Mouse (Mus musculus): ENCODE data around the gene Fance. TPM values are rescaled to one million over a fixed set of nuclear protein-coding genes. Genes with fewer than 3 reads are reported as not detected.
"Not testable (repeated sequence)": the region's sequence is repeated elsewhere in the genome, so short reads cannot be mapped to it uniquely, and the experiment has no call there.

Fance gene
- polyA plus RNA-seq, 1 experiment from 2014 or later: 36.0 TPM

DNA sequence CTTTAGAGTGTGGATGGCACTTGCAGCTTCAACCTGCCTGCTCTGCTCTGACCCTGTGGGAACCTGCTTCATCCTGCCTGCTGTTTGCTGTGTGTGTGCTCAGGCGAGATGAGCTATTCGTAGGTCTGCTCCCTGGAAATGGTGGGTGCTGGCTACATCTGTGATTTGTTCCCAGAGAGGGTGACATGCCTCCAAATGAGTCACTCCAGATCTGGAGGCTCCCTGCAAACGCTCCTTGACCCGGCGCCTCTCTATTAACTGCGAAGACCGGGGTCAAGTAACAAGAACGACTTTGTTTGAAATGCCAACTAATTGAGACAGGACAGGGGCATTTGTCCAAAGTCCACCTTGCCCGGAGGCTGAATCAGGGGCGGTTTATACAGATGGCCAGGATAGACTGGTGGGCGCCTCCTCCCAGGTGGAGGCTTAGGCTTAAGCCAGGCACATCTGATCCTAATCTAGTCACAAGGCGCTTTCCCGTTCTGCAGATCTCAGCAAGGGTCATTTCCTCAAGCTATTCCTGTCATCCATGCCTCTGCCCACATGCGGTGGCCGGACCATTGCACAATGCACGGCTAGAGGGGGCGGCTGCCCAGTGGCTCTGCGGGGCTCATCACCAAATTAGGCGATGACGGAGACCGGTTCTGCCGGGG is 14.5 kb downstream of the Fance start:
- H3K9ac ChIP-seq: peak overlapping the region; percentile 70
- peaks cover 62% of the 10 kb centered on the region for H3K36me3 ChIP-seq
- 2% methylated on average over 22 of the region's 22 CpGs for WGBS
- ATAC-seq (ENCODE audit: low FRiP score, low read depth): no peak; the same call in 1 of the 2 replicates
- peaks cover 35% of the 10 kb centered on the region for H3K4me1 ChIP-seq
- H3K9me3 ChIP-seq: peaks cover 8% of the 10 kb centered on the region; the same call in 1 of the 2 replicates
- H3K4me3 ChIP-seq: peak overlapping the region; percentile 97
- peak overlapping the region; percentile 95 for H3K27ac ChIP-seq
- H3K4me2 ChIP-seq (replicated peaks): peak overlapping the region; percentile 94
- no peaks in the 10 kb centered on the region for H3K27me3 ChIP-seq

DNA sequence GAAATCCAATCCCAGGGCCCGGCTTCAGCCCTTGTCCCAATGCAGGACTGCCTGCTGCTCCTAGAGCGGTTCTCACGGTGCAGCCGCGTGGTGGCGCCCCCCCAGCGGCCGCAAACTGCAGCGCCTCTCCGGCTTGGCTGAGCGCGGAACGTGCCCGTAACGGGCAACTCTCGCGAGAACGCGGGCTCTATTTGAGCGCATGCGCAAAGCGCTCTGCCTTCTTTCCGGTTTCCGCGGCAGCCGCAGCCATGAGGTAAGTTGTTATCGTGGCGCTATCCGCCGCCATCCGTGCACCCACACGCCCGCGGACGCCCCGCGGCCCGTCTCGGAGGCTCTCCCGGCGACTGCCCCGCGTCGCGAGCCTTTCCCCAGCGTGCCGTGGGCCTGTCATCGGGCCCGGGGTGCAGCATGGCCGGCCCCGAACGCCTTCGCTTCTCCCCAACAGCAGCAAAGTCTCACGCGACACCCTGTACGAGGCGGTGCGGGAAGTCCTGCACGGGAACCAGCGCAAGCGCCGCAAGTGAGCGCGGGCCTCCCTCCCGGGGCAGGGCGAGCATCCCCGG is 15.1 kb downstream of the Fance start, which contains the start of gene Rpl10a:
Gene Rpl10a (plus strand): TSS at position 106 of the 563 bp plus-strand sequence.
- Histone ChIP-seq H3K27ac (peak within 1 kb of the TSS; percentile 95), H3K4me2 (replicated peaks) (peak within 1 kb of the TSS; percentile 94), H3K9ac (peak within 1 kb of the TSS; percentile 100), H3K9me3 (peaks cover 8% of the 10 kb centered on the region; the same call in 1 of the 2 replicates), H3K4me1 (peaks cover 41% of the 10 kb centered on the region), H3K4me3 (peak within 1 kb of the TSS; percentile 97), H3K27me3 (no peaks in the 10 kb centered on the region), H3K36me3 (peaks cover 68% of the 10 kb centered on the region)
- peak; percentile 89 for ATAC-seq (ENCODE audit: low FRiP score, low read depth)
- WGBS: under 1% methylated on average over 67 of the region's 67 CpGs

DNA sequence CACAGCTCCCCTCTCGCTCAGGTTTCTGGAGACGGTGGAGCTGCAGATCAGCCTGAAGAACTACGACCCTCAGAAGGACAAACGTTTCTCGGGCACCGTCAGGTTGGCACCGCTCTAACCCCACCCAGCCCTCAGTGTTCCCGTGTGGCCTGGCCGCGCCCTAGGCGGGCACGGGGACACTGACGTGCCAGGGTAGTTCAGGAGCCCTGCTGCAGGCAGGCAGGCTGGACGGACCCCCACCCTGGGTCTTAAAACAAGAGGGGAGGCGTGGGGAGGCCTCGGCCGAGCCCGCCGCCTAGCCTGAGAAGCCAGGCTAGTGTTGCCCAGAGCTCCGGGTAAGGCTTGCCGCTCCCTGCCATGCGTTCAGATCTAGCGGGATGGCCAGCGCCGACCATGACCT is 15.6 kb downstream of the Fance start:
- Histone ChIP-seq H3K27ac (peak overlapping the region; percentile 95), H3K4me3 (peak overlapping the region; percentile 97), H3K4me2 (replicated peaks) (peak overlapping the region; percentile 94), H3K4me1 (peaks cover 46% of the 10 kb centered on the region), H3K9me3 (peaks cover 8% of the 10 kb centered on the region; the same call in 1 of the 2 replicates), H3K36me3 (peaks cover 69% of the 10 kb centered on the region), H3K27me3 (no peaks in the 10 kb centered on the region), H3K9ac (peak overlapping the region; percentile 100)
- ATAC-seq (ENCODE audit: low FRiP score, low read depth): 0 out of 2 replicates have a peak, but pooled peaks have one; percentile 0
- WGBS: under 1% methylated on average over 25 of the region's 25 CpGs

- Histone ChIP-seq H3K27me3 (no peaks in the 10 kb centered on the region), H3K4me3 (peak overlapping the region; percentile 97), H3K9ac (peak overlapping the region; percentile 100), H3K4me1 (peaks cover 47% of the 10 kb centered on the region), H3K27ac (peak overlapping the region; percentile 95), H3K4me2 (replicated peaks) (peak overlapping the region; percentile 94), H3K36me3 (peaks cover 69% of the 10 kb centered on the region), H3K9me3 (0 out of 2 replicates have a peak, but pooled peaks cover under 1% of the 10 kb centered on the region)
- 4% methylated on average over 4 of the region's 4 CpGs for WGBS
- ATAC-seq (ENCODE audit: low FRiP score, low read depth): no peak
These were observed 16.3 kb downstream of the Fance start for GRCm38 (mm10) chr17:28329503-28330231.

DNA sequence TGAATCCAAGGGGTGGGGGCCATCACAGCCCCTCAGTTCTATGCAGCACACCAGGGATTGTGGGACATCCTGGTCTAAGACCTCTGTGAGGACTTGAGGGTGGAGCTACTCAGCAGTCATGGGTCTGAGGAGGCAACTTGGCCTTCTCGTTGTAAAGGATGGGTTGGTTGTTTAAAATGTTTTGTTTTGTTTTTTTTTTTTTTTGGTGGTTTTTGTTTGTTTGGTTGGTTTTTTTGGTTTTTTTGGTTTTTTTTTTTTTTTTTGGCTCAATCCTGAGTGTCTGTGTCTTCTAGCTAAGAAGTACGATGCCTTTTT is 16.9 kb downstream of the Fance start:
- Histone ChIP-seq H3K9me3 (no peaks in the 10 kb centered on the region), H3K27me3 (no peaks in the 10 kb centered on the region), H3K4me3 (peak overlapping the region; percentile 97), H3K27ac (peak overlapping the region; percentile 95; the same call in 1 of the 2 replicates), H3K4me2 (replicated peaks) (peak overlapping the region; percentile 94), H3K9ac (peak overlapping the region; percentile 100), H3K4me1 (peaks cover 47% of the 10 kb centered on the region), H3K36me3 (peaks cover 68% of the 10 kb centered on the region)
- no peak for ATAC-seq (ENCODE audit: low FRiP score, low read depth)
- WGBS: 48% methylated on average over 2 of the region's 2 CpGs

DNA sequence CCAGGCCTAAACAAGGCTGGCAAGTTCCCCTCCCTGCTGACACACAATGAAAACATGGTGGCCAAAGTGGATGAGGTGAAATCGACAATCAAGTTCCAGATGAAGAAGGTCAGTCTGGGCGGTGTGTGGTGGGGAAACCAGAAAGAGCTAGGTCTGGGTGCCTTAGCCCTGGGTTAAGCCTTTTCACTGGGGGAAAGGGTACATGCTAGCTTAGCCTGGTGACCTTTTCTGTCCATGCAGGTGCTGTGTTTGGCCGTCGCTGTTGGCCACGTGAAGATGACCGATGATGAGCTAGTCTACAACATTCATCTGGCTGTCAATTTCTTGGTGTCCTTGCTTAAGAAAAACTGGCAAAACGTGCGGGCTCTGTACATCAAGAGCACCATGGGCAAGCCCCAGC is 17.3 kb downstream of the Fance start:
- 58% methylated on average over 8 of the region's 8 CpGs for WGBS
- not testable (repeated sequence) for H3K4me3 ChIP-seq; H3K9me3 ChIP-seq; H3K27me3 ChIP-seq; ATAC-seq (ENCODE audit: low FRiP score, low read depth); H3K9ac ChIP-seq; H3K27ac ChIP-seq
- H3K4me1 ChIP-seq: peaks cover 47% of the 10 kb centered on the region
- peak overlapping the region; percentile 94; the same call in 1 of the 2 replicates for H3K4me2 ChIP-seq (replicated peaks)
- peaks cover 68% of the 10 kb centered on the region for H3K36me3 ChIP-seq

GRCm38 (mm10) chr17:28331241-28332112 is 18.2 kb downstream of the Fance start:
- H3K9ac ChIP-seq: no peak overlapping the region
- H3K4me2 ChIP-seq (replicated peaks): 0 out of 2 replicates have a peak overlapping the region, but pooled peaks have one; percentile 94
- H3K36me3 ChIP-seq: peaks cover 70% of the 10 kb centered on the region
- ATAC-seq (ENCODE audit: low FRiP score, low read depth): no peak
- no peaks in the 10 kb centered on the region for H3K27me3 ChIP-seq
- peak overlapping the region; percentile 72; the same call in 1 of the 2 replicates for H3K27ac ChIP-seq
- H3K4me3 ChIP-seq: no peak overlapping the region
- H3K9me3 ChIP-seq: no peaks in the 10 kb centered on the region
- H3K4me1 ChIP-seq: peaks cover 47% of the 10 kb centered on the region
- WGBS: 20% methylated on average over 7 of the region's 7 CpGs

DNA sequence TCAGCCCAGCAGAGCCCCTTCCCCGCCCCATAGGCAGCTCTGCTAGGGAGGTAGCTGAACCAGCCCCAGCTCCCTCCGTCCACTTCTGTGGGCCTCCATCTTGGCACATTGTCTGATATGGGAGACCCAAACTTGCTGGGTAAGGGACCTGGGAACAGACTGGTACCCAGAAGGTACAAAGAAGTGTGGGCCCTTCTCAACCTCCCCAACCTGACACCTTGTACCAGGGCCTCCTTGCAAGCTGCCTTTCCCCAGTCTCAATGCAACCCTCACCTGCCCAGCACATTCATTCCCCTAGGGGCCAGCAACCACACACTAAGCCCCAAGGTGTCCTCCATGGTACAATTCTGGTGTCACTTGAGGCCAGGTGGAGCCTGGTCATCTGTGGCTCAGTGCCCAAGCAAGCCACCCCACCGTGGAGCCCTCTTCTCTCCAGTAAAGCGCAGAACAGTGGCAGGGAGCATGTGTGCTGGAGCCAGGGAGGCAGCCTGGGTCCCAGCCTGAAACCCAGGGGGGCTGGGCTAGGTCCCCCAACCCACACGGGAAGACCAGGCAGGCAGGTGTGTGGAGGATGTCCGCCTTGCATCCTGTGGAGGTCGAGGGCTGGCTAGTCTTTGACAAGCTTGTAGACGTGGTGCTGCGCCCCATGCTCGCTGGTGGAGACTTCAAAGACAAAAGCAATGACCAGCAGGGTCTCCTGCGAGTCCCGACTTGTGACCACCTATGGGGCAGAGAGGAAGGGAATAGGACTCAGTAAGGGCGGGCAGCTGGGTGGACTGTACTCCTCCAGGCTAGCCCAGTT is 19.0 kb downstream of the Fance start:
- no peak overlapping the region for H3K4me3 ChIP-seq
- 0 out of 2 replicates have a peak overlapping the region, but pooled peaks have one; percentile 35 for H3K9ac ChIP-seq
- H3K36me3 ChIP-seq: peaks cover 76% of the 10 kb centered on the region
- H3K27me3 ChIP-seq: no peaks in the 10 kb centered on the region
- peaks cover 47% of the 10 kb centered on the region for H3K4me1 ChIP-seq
- H3K4me2 ChIP-seq (replicated peaks): no peak overlapping the region
- WGBS: 40% methylated on average over 13 of the region's 13 CpGs
- H3K9me3 ChIP-seq: no peaks in the 10 kb centered on the region
- H3K27ac ChIP-seq: peak overlapping the region; percentile 72; the same call in 1 of the 2 replicates
- ATAC-seq (ENCODE audit: low FRiP score, low read depth): no peak

GRCm38 (mm10) chr17:28332915-28333546 is 19.7 kb downstream of the Fance start:
- ATAC-seq (ENCODE audit: low FRiP score, low read depth): no peak
- Histone ChIP-seq H3K4me2 (replicated peaks) (peak overlapping the region; percentile 21), H3K4me1 (peaks cover 41% of the 10 kb centered on the region), H3K27ac (peak overlapping the region; percentile 72; the same call in 1 of the 2 replicates), H3K4me3 (no peak overlapping the region), H3K27me3 (no peaks in the 10 kb centered on the region), H3K9ac (peak overlapping the region; percentile 54), H3K36me3 (peaks cover 83% of the 10 kb centered on the region), H3K9me3 (no peaks in the 10 kb centered on the region)
- WGBS: 52% methylated on average over 31 of the region's 31 CpGs

DNA sequence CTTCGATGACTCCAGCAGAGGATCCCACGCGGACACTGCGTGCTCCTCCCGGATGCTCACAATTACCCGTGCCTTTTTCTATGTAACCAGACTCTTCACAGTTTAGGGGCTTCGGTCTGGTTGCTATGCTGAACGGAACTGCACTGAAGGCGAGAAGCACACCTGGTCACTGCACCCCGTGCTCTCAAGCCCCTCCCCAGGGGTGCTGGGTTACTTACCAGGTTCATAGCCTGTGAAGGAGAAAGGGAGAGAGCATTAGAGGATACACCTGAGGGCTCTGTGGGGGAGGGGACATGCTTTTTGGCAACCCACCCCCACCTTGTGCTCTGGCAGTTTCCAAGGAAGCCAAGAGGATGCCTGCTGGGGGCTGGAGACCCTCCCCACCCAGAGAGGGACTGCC is 21.9 kb downstream of the Fance start:
- no peak overlapping the region for H3K4me3 ChIP-seq
- no peaks in the 10 kb centered on the region for H3K9me3 ChIP-seq
- no peak overlapping the region for H3K4me2 ChIP-seq (replicated peaks)
- H3K4me1 ChIP-seq: peaks cover 31% of the 10 kb centered on the region
- no peak overlapping the region for H3K27ac ChIP-seq
- no peak for ATAC-seq (ENCODE audit: low FRiP score, low read depth)
- WGBS: 72% methylated on average over 10 of the region's 10 CpGs
- no peak overlapping the region; the same call in 1 of the 2 replicates for H3K9ac ChIP-seq
- H3K27me3 ChIP-seq: no peaks in the 10 kb centered on the region
- H3K36me3 ChIP-seq: peaks cover 93% of the 10 kb centered on the region
